Mouse (Mus musculus) cerebellum, adult 9-11 months (tissue): ENCODE results near the gene Olfml1.
A peak's percentile ranks its signal among the peaks of the same experiment; 100 is the strongest.

Experiments
- DNase-seq: peaks from one replicate; pipeline ENCODE4 v3.0.0; 2022

The Olfml1 gene

GRCm38 (mm10) chr7:107567261-107567671, at the start of gene Olfml1:
Olfml1 (plus strand) TSS chr7:107567446.
- DNase-seq: peak; percentile 7

GRCm38 (mm10) chr7:107519256-107520025, 47.8 kb upstream of the Olfml1 start:
- peak; percentile 80 for DNase-seq

- no peak for DNase-seq
Measured at GRCm38 (mm10) chr7:107521411-107521810, 45.8 kb upstream of the Olfml1 start.

- peak; percentile 72 for DNase-seq
Measured at GRCm38 (mm10) chr7:107526299-107526698, 40.9 kb upstream of the Olfml1 start.

GRCm38 (mm10) chr7:107528169-107528772, 39.0 kb upstream of the Olfml1 start:
- no peak for DNase-seq

- no peak for DNase-seq
Measured at GRCm38 (mm10) chr7:107529364-107529763, 37.9 kb upstream of the Olfml1 start.

GRCm38 (mm10) chr7:107535311-107535710, 31.9 kb upstream of the Olfml1 start:
- DNase-seq: no peak

- no peak for DNase-seq
Measured at GRCm38 (mm10) chr7:107536516-107536915, 30.7 kb upstream of the Olfml1 start.

GRCm38 (mm10) chr7:107540034-107540433, 27.2 kb upstream of the Olfml1 start:
- no peak for DNase-seq

GRCm38 (mm10) chr7:107545011-107545410, 22.2 kb upstream of the Olfml1 start:
- DNase-seq: peak; percentile 12

- no peak for DNase-seq
Measured at GRCm38 (mm10) chr7:107547872-107548271, 19.4 kb upstream of the Olfml1 start.

- DNase-seq: no peak
Measured at GRCm38 (mm10) chr7:107553461-107553860, 13.8 kb upstream of the Olfml1 start.

- peak; percentile 21 for DNase-seq
Measured at GRCm38 (mm10) chr7:107555906-107556305, 11.3 kb upstream of the Olfml1 start.

- no peak for DNase-seq
Measured at GRCm38 (mm10) chr7:107560675-107561074, 6.6 kb upstream of the Olfml1 start.

- DNase-seq: no peak
Measured at GRCm38 (mm10) chr7:107561584-107561983, 5.7 kb upstream of the Olfml1 start.

GRCm38 (mm10) chr7:107563727-107564126, 3.5 kb upstream of the Olfml1 start:
- no peak for DNase-seq

- no peak for DNase-seq
Measured at GRCm38 (mm10) chr7:107567674-107568073, 428 bp downstream of the Olfml1 start.

- DNase-seq: peak; percentile 19
Measured at GRCm38 (mm10) chr7:107568971-107569370, 1.7 kb downstream of the Olfml1 start.

GRCm38 (mm10) chr7:107573856-107574255, 6.6 kb downstream of the Olfml1 start:
- no peak for DNase-seq

GRCm38 (mm10) chr7:107574276-107574675, 7.0 kb downstream of the Olfml1 start:
- DNase-seq: no peak

GRCm38 (mm10) chr7:107592641-107593040, 25.4 kb downstream of the Olfml1 start:
- peak; percentile 17 for DNase-seq

- no peak for DNase-seq
Measured at GRCm38 (mm10) chr7:107593904-107594303, 26.7 kb downstream of the Olfml1 start.

- peak; percentile 33 for DNase-seq
Measured at GRCm38 (mm10) chr7:107594325-107594856, 27.1 kb downstream of the Olfml1 start.

- DNase-seq: peak; percentile 78
Measured at GRCm38 (mm10) chr7:107594857-107595402, 27.7 kb downstream of the Olfml1 start, which contains the start of gene Ppfibp2. Ppfibp2 (plus strand) TSS chr7:107595207.
